Mouse (Mus musculus): ENCODE measurements at regions not wholly inside any gene's neighbourhood (a gene's known extent, or its start where the extent isn't known, plus 50 kb on each side); places are given as distances from the start of the nearest gene placed in this dataset.

GRCm38 (mm10) chr15:36348348-36348747, 659.2 kb downstream of the Zfp706 start:
- in situ Hi-C loops (cut with MboI, MseI) = no loop called here

- in situ Hi-C loops (cut with MboI, MseI) = no loop called here
These were observed 660.2 kb downstream of the Zfp706 start for GRCm38 (mm10) chr15:36347333-36347845.

- in situ Hi-C loops (cut with MboI, MseI) = no loop called here
These were observed 661.4 kb downstream of the Zfp706 start for GRCm38 (mm10) chr15:36346126-36346525.

- in situ Hi-C loops (cut with MboI, MseI) = no loop called here
These were observed 662.2 kb downstream of the Zfp706 start for GRCm38 (mm10) chr15:36345413-36345812.

- in situ Hi-C loops (cut with MboI, MseI) = no loop called here
These were observed 667.5 kb downstream of the Zfp706 start for GRCm38 (mm10) chr15:36339971-36340550.

- in situ Hi-C loops (cut with MboI, MseI) = no loop called here
These were observed 668.8 kb downstream of the Zfp706 start for GRCm38 (mm10) chr15:36338766-36339165.

- in situ Hi-C loops (cut with MboI, MseI) = no loop called here
These were observed 670.7 kb downstream of the Zfp706 start for GRCm38 (mm10) chr15:36336857-36337256.

- in situ Hi-C loops (cut with MboI, MseI) = no loop called here
These were observed 672.5 kb downstream of the Zfp706 start for GRCm38 (mm10) chr15:36335116-36335515.

- in situ Hi-C loops (cut with MboI, MseI) = no loop called here
These were observed 673.0 kb downstream of the Zfp706 start for GRCm38 (mm10) chr15:36334436-36335113.

GRCm38 (mm10) chr15:36333857-36334256, 673.7 kb downstream of the Zfp706 start:
- in situ Hi-C loops (cut with MboI, MseI) = no loop called here

GRCm38 (mm10) chr15:36333265-36333664, 674.3 kb downstream of the Zfp706 start:
- in situ Hi-C loops (cut with MboI, MseI) = no loop called here

Data from T-helper 1 cell (primary cell).